Mouse (Mus musculus) heart, embryonic 15.5 days (tissue): ENCODE measurements around the gene Clstn2. TPM values are rescaled to one million over a fixed set of nuclear protein-coding genes. Genes with fewer than 3 reads are reported as not detected.

Source experiments
- ATAC-seq: fragments of 200-750 bp; cut with Nextera tagmentation; replicated peaks from 2 replicates; pipeline ENCODE4 v1.8.0; 2017; ENCODE audit warnings: low read depth, moderate TSS enrichment; ENCODE audit not compliant: insufficient number of reproducible peaks, insufficient read depth, low FRiP score
- H3K27ac ChIP-seq: fragments of 300-500 bp; sonication (generic); 2 replicates; pipeline ENCODE4 v1.5.1; 2015; ENCODE audit warnings: mild to moderate bottlenecking, inconsistent platforms
- H3K27me3 ChIP-seq: fragments of 300-500 bp; sonication (generic); 2 replicates; pipeline ENCODE4 v1.6.1; 2015; ENCODE audit warnings: inconsistent platforms
- H3K36me3 ChIP-seq: fragments of 300-500 bp; sonication (generic); 2 replicates; pipeline ENCODE4 v1.6.1; 2015; ENCODE audit warnings: mild to moderate bottlenecking, inconsistent platforms
- H3K4me1 ChIP-seq: fragments of 300-500 bp; sonication (generic); replicated peaks from 2 replicates; pipeline ENCODE4 v1.6.1; 2015; ENCODE audit warnings: inconsistent platforms
- H3K4me2 ChIP-seq: fragments of 300-500 bp; sonication (generic); 2 replicates; pipeline ENCODE4 v1.6.1; 2015; ENCODE audit warnings: inconsistent platforms, mild to moderate bottlenecking, moderate library complexity
- H3K4me3 ChIP-seq: fragments of 300-500 bp; sonication (generic); 2 replicates; pipeline ENCODE4 v1.5.1; 2015; ENCODE audit warnings: mild to moderate bottlenecking, inconsistent platforms
- H3K9ac ChIP-seq: fragments of 300-500 bp; sonication (generic); 2 replicates; pipeline ENCODE4 v1.6.1; 2015; ENCODE audit warnings: mild to moderate bottlenecking, inconsistent platforms
- H3K9me3 ChIP-seq: fragments of 300-500 bp; sonication (generic); replicated peaks from 2 replicates; pipeline ENCODE4 v1.6.1; 2016; ENCODE audit warnings: inconsistent platforms
- WGBS: fragments of 180-500 bp; shearing (Covaris S2); methylation state at CpG from one replicate; pipeline ENCODE4 v1.1.7; 2015; ENCODE audit warnings: mixed read lengths; 5-methylcytosine and 5-hydroxymethylcytosine counted together
- polyA plus RNA-seq: library from polyadenylated mRNA; unstranded; fragments of >200 nt; fragmentation: Nextera tagmentation; extraction: Ambion mirVana; gene quantifications from 2 replicates; pipeline ENCODE4 v1.2.1, GENCODE M21; 2015

Gene Clstn2
- polyA plus RNA-seq, 1 experiment from 2014 or later: 0.30 TPM

DNA sequence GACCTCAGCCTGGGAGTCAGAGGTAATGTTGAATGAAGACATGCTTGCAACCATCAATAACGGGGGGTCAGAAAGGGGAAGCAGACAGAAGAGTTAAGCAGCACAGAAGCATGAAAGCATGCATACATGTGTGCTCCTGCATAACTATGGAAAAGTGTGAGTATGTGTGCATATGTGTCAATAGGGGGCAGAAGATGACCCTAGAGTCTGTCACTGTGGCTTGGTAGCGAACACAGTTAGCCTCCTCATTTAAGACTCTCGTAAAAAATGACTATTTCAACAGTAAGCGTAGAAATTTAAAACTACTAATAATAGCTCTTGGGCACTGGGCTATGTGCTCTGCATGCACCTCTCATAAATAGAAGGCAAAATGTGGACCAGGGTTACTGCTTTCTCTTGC is 573.2 kb downstream of the Clstn2 start:
- WGBS: 68% methylated on average over 4 of the region's 4 CpGs
- H3K36me3 ChIP-seq: no peaks in the 10 kb centered on the region
- H3K9ac ChIP-seq: no peak overlapping the region
- H3K27ac ChIP-seq: no peak overlapping the region
- H3K27me3 ChIP-seq: peaks cover 3% of the 10 kb centered on the region; the same call in 1 of the 2 replicates
- H3K4me1 ChIP-seq: no peaks in the 10 kb centered on the region
- no peaks in the 10 kb centered on the region for H3K9me3 ChIP-seq
- no peak overlapping the region for H3K4me2 ChIP-seq
- no peak for ATAC-seq
- no peak overlapping the region for H3K4me3 ChIP-seq

DNA sequence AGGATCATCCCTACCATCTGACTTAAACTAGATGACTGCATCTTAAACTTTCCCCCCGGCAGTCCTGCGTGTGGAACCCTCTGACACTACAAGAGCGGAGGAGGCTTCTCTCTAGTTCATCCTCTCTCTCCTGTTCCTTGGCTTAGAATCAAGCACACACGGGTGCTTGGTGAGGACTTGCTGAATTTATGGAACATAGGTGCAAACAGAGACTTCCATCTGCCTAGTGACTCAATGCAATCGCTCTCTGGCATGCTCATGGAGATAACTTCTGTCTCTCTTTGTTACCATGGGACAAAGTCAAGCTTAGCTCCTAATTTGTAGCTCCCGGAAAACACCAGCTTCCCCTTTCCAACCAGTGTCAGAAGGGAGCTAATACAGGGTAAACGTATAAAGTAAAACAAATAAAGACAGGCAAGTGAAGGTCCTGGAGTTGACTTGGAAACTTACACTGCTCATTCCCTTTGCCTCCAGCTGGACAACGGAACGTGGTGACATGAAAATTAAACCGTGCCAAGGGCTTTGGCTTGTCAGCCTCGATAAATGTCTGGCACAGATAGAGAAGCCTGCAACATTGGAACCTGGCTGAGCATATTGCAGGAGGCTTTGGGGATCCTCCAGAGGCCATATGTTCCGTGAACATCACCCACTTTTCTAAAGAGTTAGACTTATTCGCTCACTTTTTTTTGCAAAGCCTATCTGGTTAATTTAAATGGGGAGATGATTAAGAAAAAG is 583.5 kb downstream of the Clstn2 start:
- Histone ChIP-seq H3K27ac (no peak overlapping the region), H3K4me1 (no peaks in the 10 kb centered on the region), H3K36me3 (no peaks in the 10 kb centered on the region), H3K27me3 (peaks cover 3% of the 10 kb centered on the region; the same call in 1 of the 2 replicates), H3K4me2 (no peak overlapping the region), H3K9ac (no peak overlapping the region), H3K9me3 (no peaks in the 10 kb centered on the region), H3K4me3 (no peak overlapping the region)
- WGBS: 55% methylated on average over 13 of the region's 13 CpGs
- ATAC-seq: no peak

DNA sequence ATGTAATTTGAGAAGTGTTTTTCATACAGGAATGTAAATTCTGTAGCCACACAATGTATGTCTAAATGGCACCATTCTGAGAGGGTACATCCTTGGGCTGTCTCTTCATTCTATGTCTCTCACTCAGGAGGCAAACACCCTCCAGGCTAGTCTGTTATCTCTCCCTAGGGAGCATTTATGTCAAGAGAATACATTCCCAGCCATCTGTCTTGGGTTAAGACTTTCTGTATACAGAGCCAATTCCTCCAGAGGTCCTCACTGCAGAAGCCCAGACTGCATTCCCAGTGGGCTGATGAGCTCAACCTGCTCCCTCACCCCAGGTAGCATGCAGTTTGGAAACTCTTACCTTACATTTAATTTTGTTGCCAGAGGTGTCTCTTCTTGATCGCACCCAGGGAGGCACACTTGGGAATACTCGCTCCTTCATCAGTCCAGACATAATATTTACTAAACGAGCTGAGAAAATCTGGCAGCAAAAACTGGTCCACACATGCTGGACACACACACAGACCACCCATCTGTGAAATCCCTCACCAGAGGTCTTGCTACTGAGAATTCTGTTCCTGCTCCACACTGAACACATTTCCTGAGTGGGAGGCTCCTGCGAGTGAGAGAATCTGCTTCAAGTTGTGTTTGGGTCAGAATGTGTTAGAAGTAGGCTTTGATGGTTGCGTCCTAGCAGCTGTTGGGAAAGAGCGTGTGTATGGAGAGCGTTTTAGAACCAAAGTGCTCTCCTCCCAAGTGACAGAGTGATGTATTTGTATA is 592.9 kb downstream of the Clstn2 start:
- H3K4me2 ChIP-seq: no peak overlapping the region
- H3K9me3 ChIP-seq: no peaks in the 10 kb centered on the region
- 72% methylated on average over 7 of the region's 7 CpGs for WGBS
- no peak overlapping the region for H3K27ac ChIP-seq
- H3K4me3 ChIP-seq: no peak overlapping the region
- no peaks in the 10 kb centered on the region for H3K27me3 ChIP-seq
- ATAC-seq: no peak
- H3K9ac ChIP-seq: no peak overlapping the region
- no peaks in the 10 kb centered on the region for H3K4me1 ChIP-seq
- no peaks in the 10 kb centered on the region for H3K36me3 ChIP-seq

DNA sequence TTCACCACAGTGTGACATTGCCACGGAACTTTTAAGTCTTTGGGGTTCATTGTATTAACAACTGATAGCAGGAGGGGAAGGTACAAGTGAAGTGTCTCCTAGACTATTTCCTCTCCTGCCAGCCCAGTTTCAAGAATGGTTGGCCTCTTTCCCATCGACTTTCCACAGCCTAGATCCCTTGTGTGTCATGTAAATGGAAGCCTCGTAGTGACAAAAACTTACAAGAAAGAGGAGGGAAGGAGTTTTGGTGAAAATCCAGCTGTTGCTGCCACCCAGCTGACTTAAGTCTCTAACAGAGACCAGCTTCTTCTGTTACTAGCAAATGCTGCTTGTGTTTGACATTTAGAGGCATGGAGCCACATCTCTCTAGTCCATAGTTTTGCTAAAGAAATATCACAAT is 598.3 kb downstream of the Clstn2 start:
- no peaks in the 10 kb centered on the region for H3K36me3 ChIP-seq
- H3K4me2 ChIP-seq: no peak overlapping the region
- 50% methylated on average over 3 of the region's 3 CpGs for WGBS
- ATAC-seq: no peak
- no peak overlapping the region for H3K4me3 ChIP-seq
- no peak overlapping the region for H3K9ac ChIP-seq
- no peaks in the 10 kb centered on the region for H3K27me3 ChIP-seq
- no peak overlapping the region for H3K27ac ChIP-seq
- H3K4me1 ChIP-seq: no peaks in the 10 kb centered on the region
- H3K9me3 ChIP-seq: no peaks in the 10 kb centered on the region

DNA sequence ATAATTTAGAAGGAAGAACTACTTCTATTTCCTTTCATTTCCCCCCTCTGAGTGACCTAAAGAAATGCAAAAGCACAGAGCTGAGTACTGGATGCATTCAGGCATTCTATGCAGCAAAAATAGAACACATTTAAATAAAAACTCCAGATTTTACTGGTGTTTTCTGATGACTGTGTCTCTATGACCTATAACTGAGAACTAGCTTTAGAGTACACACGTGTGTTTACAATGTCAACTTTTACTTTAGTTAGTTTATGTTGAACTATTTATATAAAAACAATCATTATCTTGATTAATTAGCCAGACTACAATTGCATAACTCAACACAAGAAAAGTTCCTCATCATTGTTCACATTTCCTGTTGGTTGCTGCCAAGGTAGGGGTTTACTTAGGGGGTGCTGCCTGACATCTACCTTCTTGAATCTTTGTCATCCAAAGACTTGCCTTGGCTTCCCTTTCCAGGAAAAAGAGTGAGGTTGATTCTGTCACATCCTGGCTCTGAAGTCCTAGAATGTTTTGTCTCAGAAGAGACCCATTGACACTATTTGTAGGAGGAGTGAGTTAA is 603.0 kb downstream of the Clstn2 start:
- Histone ChIP-seq H3K4me2 (no peak overlapping the region), H3K9me3 (no peaks in the 10 kb centered on the region), H3K27ac (no peak overlapping the region), H3K4me3 (no peak overlapping the region), H3K9ac (no peak overlapping the region), H3K36me3 (no peaks in the 10 kb centered on the region), H3K4me1 (no peaks in the 10 kb centered on the region), H3K27me3 (no peaks in the 10 kb centered on the region)
- 70% methylated on average over 1 of the region's 1 CpGs for WGBS
- no peak for ATAC-seq

DNA sequence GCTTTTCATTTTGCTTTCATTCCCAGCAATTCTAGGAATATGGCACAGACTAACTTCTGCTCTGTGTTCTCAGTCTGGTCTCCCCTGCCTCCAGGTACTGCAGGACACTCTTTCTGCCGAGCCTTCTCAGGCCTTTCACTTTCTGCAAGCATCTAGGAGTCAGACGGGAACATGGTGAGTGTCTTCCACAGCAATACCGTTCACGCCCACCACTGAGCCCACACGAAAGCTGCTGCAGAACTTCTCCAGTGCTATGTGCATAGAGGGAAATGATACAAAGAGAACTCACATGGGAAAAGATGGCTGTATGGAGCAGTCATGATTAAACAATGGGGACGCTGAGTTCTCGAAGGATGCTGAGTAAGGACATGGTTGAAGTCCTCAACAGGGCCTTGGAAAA is 604.9 kb downstream of the Clstn2 start:
- Histone ChIP-seq H3K4me1 (no peaks in the 10 kb centered on the region), H3K4me3 (no peak overlapping the region), H3K36me3 (no peaks in the 10 kb centered on the region), H3K27me3 (no peaks in the 10 kb centered on the region), H3K9me3 (no peaks in the 10 kb centered on the region), H3K9ac (no peak overlapping the region), H3K27ac (no peak overlapping the region), H3K4me2 (no peak overlapping the region)
- no peak for ATAC-seq
- 76% methylated on average over 7 of the region's 7 CpGs for WGBS

DNA sequence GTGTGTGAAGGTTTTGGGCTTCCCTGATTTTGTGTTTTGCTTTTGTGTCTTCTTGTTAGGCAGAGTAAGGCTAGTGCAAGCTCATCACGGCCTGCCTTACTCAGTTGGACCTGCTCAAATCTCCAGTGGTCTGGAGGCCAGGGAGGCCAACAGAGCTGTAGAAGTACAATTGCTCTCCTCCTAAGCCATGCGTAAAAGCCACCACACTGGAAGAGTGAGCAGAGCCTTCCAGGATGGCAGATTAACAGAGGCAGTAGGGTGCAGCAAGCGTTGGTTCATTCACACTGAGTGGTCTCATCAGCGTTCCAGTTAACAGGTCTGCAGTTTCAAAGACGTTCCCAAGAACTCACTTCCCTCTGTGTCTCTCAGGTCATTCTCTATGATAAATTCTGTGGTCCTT is 612.1 kb downstream of the Clstn2 start:
- no peaks in the 10 kb centered on the region for H3K36me3 ChIP-seq
- H3K4me3 ChIP-seq: no peak overlapping the region
- no peak overlapping the region for H3K9ac ChIP-seq
- H3K9me3 ChIP-seq: no peaks in the 10 kb centered on the region
- no peak overlapping the region for H3K4me2 ChIP-seq
- ATAC-seq: no peak
- H3K27ac ChIP-seq: no peak overlapping the region
- H3K4me1 ChIP-seq: no peaks in the 10 kb centered on the region
- 55% methylated on average over 5 of the region's 5 CpGs for WGBS
- no peaks in the 10 kb centered on the region for H3K27me3 ChIP-seq

DNA sequence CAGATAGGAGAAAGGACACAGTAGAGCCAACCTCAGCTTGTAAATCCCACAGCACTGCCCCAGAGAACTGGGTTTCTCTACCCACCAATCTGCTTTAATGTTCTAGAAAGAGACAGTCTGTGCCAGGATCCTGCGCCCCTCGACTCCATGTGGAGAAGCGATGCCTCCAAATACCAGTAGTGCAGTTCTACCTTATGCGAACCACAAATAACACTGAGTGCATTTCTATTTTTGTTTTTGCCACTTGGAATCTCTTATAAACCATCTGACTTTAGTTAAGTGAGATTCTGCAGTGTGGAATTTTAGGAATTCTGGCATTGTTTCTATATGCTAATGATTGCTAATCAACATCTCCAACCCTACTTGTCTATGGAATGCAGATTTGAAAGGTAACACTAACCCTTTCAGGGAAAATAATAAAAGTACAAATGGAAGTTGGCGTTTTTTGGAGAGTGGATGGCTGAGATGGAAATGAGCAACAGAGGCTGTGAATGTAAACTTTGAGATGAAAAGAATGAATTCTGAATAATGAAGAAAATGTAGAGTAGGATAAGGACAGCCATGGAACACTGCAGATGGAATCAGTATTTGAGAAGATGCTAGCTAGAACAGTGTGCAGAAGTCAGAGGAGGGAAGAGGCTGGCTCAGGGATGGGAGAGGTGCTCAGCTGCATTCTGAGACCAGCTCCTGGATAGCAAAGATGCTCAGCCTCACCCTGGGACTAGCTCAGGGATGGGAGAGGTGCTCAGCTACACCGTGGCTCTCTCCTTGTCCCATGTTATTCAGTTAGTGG is 617.9 kb downstream of the Clstn2 start:
- H3K4me3 ChIP-seq: no peak overlapping the region
- H3K27ac ChIP-seq: no peak overlapping the region
- H3K9ac ChIP-seq: no peak overlapping the region
- H3K36me3 ChIP-seq: no peaks in the 10 kb centered on the region
- no peak overlapping the region for H3K4me2 ChIP-seq
- ATAC-seq: no peak
- H3K4me1 ChIP-seq: no peaks in the 10 kb centered on the region
- 72% methylated on average over 6 of the region's 6 CpGs for WGBS
- no peaks in the 10 kb centered on the region for H3K27me3 ChIP-seq
- no peaks in the 10 kb centered on the region for H3K9me3 ChIP-seq

DNA sequence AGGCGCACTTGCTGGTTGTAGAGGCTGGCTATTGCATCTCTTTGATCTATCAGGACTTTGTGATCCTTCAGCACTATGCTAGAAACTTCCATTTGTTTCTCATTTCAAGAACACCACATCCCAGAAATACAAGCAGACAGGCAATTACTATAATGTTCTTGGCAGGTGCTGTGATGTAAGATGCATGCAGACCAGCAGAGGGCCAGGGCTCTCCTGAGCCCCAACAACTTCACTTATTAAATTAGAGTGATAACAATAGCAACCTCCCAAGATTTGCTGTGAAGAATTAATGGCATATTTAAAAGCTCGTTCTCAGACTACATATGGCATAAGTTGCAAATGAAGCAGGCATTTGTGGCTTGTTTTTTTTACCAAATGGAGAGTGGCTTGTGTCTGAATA is 624.8 kb downstream of the Clstn2 start:
- 81% methylated on average over 2 of the region's 2 CpGs for WGBS
- H3K9ac ChIP-seq: no peak overlapping the region
- no peak overlapping the region for H3K4me3 ChIP-seq
- no peaks in the 10 kb centered on the region for H3K36me3 ChIP-seq
- no peak for ATAC-seq
- H3K27me3 ChIP-seq: no peaks in the 10 kb centered on the region
- H3K27ac ChIP-seq: no peak overlapping the region
- no peaks in the 10 kb centered on the region for H3K4me1 ChIP-seq
- no peaks in the 10 kb centered on the region for H3K9me3 ChIP-seq
- no peak overlapping the region for H3K4me2 ChIP-seq
